Mouse (Mus musculus) liver, embryonic 14.5 days (tissue): ENCODE data around the gene Ces1e. TPM values are rescaled to one million over a fixed set of nuclear protein-coding genes. Genes with fewer than 3 reads are reported as not detected.

Experiments
- ATAC-seq: fragments of 200-750 bp; cut with Nextera tagmentation; 2 replicates; pipeline ENCODE4 v1.8.0; 2017; ENCODE audit warnings: moderate number of reproducible peaks, mild to moderate bottlenecking, moderate library complexity; ENCODE audit not compliant: insufficient read depth
- DNase-seq, 3 experiments: peaks; one replicate each; pipeline ENCODE4 v3.0.0-alpha.2; 2012 to 2013; ENCODE audit warnings: low read depth in 3 of 3, low spot score in 3 of 3
- H3K27ac ChIP-seq: fragments of 300-500 bp; sonication (generic); 2 replicates; pipeline ENCODE4 v1.5.1; 2014; ENCODE audit warnings: moderate library complexity, mild to moderate bottlenecking, control low read depth, inconsistent platforms
- H3K27me3 ChIP-seq: fragments of 300-500 bp; sonication (generic); 2 replicates; pipeline ENCODE4 v1.6.1; 2014; ENCODE audit warnings: mild to moderate bottlenecking, low read length, moderate library complexity; ENCODE audit not compliant: control insufficient read depth, insufficient read depth
- H3K36me3 ChIP-seq: fragments of 300-500 bp; sonication (generic); replicated peaks from 2 replicates; pipeline ENCODE4 v1.6.1; 2014; ENCODE audit warnings: low read depth; ENCODE audit not compliant: control insufficient read depth, insufficient read depth
- H3K4me1 ChIP-seq, 2 experiments: fragments of 200-500 bp in 1 of 2; fragments of 300-500 bp in 1 of 2; sonication (generic) in 1 of 2; replicated peaks; 2 replicates each; pipeline ENCODE4 v1.6.1; 2012 to 2014; ENCODE audit warnings: antibody characterized with exemption in 1 of 2, inconsistent platforms in 1 of 2, low read length in 1 of 2; ENCODE audit not compliant: control insufficient read depth in 2 of 2, insufficient read depth in 2 of 2
- H3K4me2 ChIP-seq: fragments of 300-500 bp; sonication (generic); 2 replicates; pipeline ENCODE4 v1.6.1; 2014; ENCODE audit warnings: low read depth, mild to moderate bottlenecking, control low read depth, moderate library complexity
- H3K4me3 ChIP-seq, 2 experiments: fragments of 200-500 bp in 1 of 2; fragments of 300-500 bp in 1 of 2; sonication (generic) in 1 of 2; 2 replicates each; pipeline ENCODE4 v1.5.1; 2012 to 2014; ENCODE audit warnings: low read depth in 2 of 2, low read length in 2 of 2, mild to moderate bottlenecking in 2 of 2, control low read depth in 1 of 2, inconsistent platforms in 1 of 2, moderate library complexity in 1 of 2; ENCODE audit not compliant: insufficient read depth in 1 of 2
- H3K9ac ChIP-seq: fragments of 300-500 bp; sonication (generic); replicated peaks from 2 replicates; pipeline ENCODE4 v1.6.1; 2014; ENCODE audit warnings: mild to moderate bottlenecking, control low read depth, moderate library complexity
- H3K9me3 ChIP-seq: fragments of 300-500 bp; sonication (generic); 2 replicates; pipeline ENCODE4 v1.6.1; 2016; ENCODE audit warnings: low read length, mixed read lengths; ENCODE audit not compliant: control insufficient read depth
- CTCF ChIP-seq: IDR thresholded peaks from 2 replicates; pipeline ENCODE4 v1.5.1; 2016; ENCODE audit warnings: antibody characterized with exemption, low read depth, control low read depth
- EP300 ChIP-seq: IDR thresholded peaks from 2 replicates; pipeline ENCODE4 v1.6.1; 2016; ENCODE audit warnings: antibody characterized with exemption, low read depth
- WGBS: fragments of 180-500 bp; shearing (Covaris S2); extraction: QIAGEN DNeasy Blood & Tissue Kit; methylation state at CpG from one replicate; pipeline ENCODE4 v1.1.7; 2014; ENCODE audit not compliant: insufficient replicate concordance; 5-methylcytosine and 5-hydroxymethylcytosine counted together
- polyA plus RNA-seq, 2 experiments: library from polyadenylated mRNA; depleted of rRNA in 1 of 2; stranded (reverse) in 1 of 2; unstranded in 1 of 2; fragments of >200 nt; fragmentation: Nextera tagmentation in 1 of 2; extraction: Ambion mirVana in 1 of 2; gene quantifications; 2 replicates each; pipeline versions ENCODE4 v1.2.1 to v1.2.3; 2012 to 2014

The Ces1e gene
- polyA plus RNA-seq, 2 experiments = 1.4 to 1.9 TPM

- no peak for ATAC-seq
- 69% methylated on average over 1 of the region's 1 CpGs for WGBS
Measured at GRCm38 (mm10) chr8:93163363-93163762, 66.1 kb downstream of the Ces1e start.

GRCm38 (mm10) chr8:93151401-93151800, 78.0 kb downstream of the Ces1e start:
- Histone ChIP-seq H3K36me3 (no peaks in the 10 kb centered on the region), H3K27ac (no peak overlapping the region), H3K9ac (no peak overlapping the region)

More at GRCm38 (mm10) chr8:93163363-93163762, 66.1 kb downstream of the Ces1e start:
- no peak overlapping the region for H3K4me3 ChIP-seq
- TF ChIP-seq CTCF (no peak), EP300 (no peak)
- H3K36me3 ChIP-seq = no peaks in the 10 kb centered on the region
- no peak overlapping the region for H3K9ac ChIP-seq
- no peak overlapping the region for H3K27ac ChIP-seq
- no peaks in the 10 kb centered on the region for H3K27me3 ChIP-seq
- H3K9me3 ChIP-seq = no peaks in the 10 kb centered on the region
- no peak for DNase-seq
- H3K4me2 ChIP-seq = no peak overlapping the region
- no peaks in the 10 kb centered on the region for H3K4me1 ChIP-seq

More at GRCm38 (mm10) chr8:93151401-93151800, 78.0 kb downstream of the Ces1e start:
- Histone ChIP-seq H3K9me3 (no peaks in the 10 kb centered on the region), H3K4me2 (no peak overlapping the region), H3K4me1 (no peaks in the 10 kb centered on the region), H3K4me3 (no peak overlapping the region), H3K27me3 (no peaks in the 10 kb centered on the region)
- WGBS = 82% methylated on average over 1 of the region's 1 CpGs
- no peak for TF ChIP-seq CTCF
- no peak for TF ChIP-seq EP300
- no peak for DNase-seq
- ATAC-seq = no peak

Other genes starting within 250 kb of the Ces1e start
- gene Ces1a, start 181.4 kb downstream of the Ces1e start, polyA plus RNA-seq (2012; rRNA removed) = not detected in 2 replicates
- not detected in 2 replicates for gene Ces1a, start 181.4 kb downstream of the Ces1e start, polyA plus RNA-seq (2014; fragmentation: Nextera tagmentation; extraction: Ambion mirVana)
- not detected in 2 replicates for gene Ces1b, start 149.6 kb downstream of the Ces1e start, polyA plus RNA-seq (2012; rRNA removed)
- gene Ces1b, start 149.6 kb downstream of the Ces1e start, polyA plus RNA-seq (2014; fragmentation: Nextera tagmentation; extraction: Ambion mirVana) = not detected in 2 replicates
- gene Ces1c, start 98.3 kb downstream of the Ces1e start, polyA plus RNA-seq (2012; rRNA removed) = 0.96 and 2.0 TPM in 2 replicates
- gene Ces1c, start 98.3 kb downstream of the Ces1e start, polyA plus RNA-seq (2014; fragmentation: Nextera tagmentation; extraction: Ambion mirVana) = 2.1 TPM in 2 replicates
- gene Ces1d, start 31.8 kb downstream of the Ces1e start, polyA plus RNA-seq (2012; rRNA removed) = 8.9 and 18.9 TPM in 2 replicates
- 10.0 and 12.8 TPM in 2 replicates for gene Ces1d, start 31.8 kb downstream of the Ces1e start, polyA plus RNA-seq (2014; fragmentation: Nextera tagmentation; extraction: Ambion mirVana)
- 0.11 and 0.18 TPM in 2 replicates for gene Ces1f, start 50.1 kb upstream of the Ces1e start, polyA plus RNA-seq (2012; rRNA removed)
- 0.38 and 0.45 TPM in 2 replicates for gene Ces1f, start 50.1 kb upstream of the Ces1e start, polyA plus RNA-seq (2014; fragmentation: Nextera tagmentation; extraction: Ambion mirVana)
- gene Ces1g, start 107.7 kb upstream of the Ces1e start, polyA plus RNA-seq (2012; rRNA removed) = 1.1 and 1.7 TPM in 2 replicates
- gene Ces1g, start 107.7 kb upstream of the Ces1e start, polyA plus RNA-seq (2014; fragmentation: Nextera tagmentation; extraction: Ambion mirVana) = 0.83 and 1.2 TPM in 2 replicates
- not detected in 2 replicates for gene Ces1h, start 150.1 kb upstream of the Ces1e start, polyA plus RNA-seq (2012; rRNA removed)
- not detected in 2 replicates for gene Ces1h, start 150.1 kb upstream of the Ces1e start, polyA plus RNA-seq (2014; fragmentation: Nextera tagmentation; extraction: Ambion mirVana)